Mouse (Mus musculus) lung, postnatal 0 days (tissue): ENCODE results near the gene Bcor. TPM values are rescaled to one million over a fixed set of nuclear protein-coding genes. Genes with fewer than 3 reads are reported as not detected.

Source experiments
- ATAC-seq: fragments of 200-750 bp; cut with Nextera tagmentation; 2 replicates; pipeline ENCODE4 v1.8.0; 2017; ENCODE audit warnings: moderate library complexity
- DNase-seq: peaks from one replicate; pipeline ENCODE4 v3.0.0-alpha.2; 2016; ENCODE audit warnings: low spot score
- H3K27ac ChIP-seq: fragments of 300-500 bp; sonication (generic); 2 replicates; pipeline ENCODE4 v1.5.1; 2014; ENCODE audit warnings: antibody characterized with exemption, mild to moderate bottlenecking, low read length, mixed read lengths
- H3K27me3 ChIP-seq: fragments of 300-500 bp; sonication (generic); replicated peaks from 2 replicates; pipeline ENCODE4 v1.6.1; 2014; ENCODE audit warnings: low read length, mixed read lengths; ENCODE audit not compliant: insufficient read depth
- H3K36me3 ChIP-seq: fragments of 300-500 bp; sonication (generic); 2 replicates; pipeline ENCODE4 v1.6.1; 2014; ENCODE audit warnings: low read length, mixed read lengths; ENCODE audit not compliant: insufficient read depth
- H3K4me1 ChIP-seq: fragments of 300-500 bp; sonication (generic); 2 replicates; pipeline ENCODE4 v1.6.1; 2014; ENCODE audit warnings: antibody characterized with exemption, low read depth, low read length, mixed read lengths; ENCODE audit not compliant: insufficient read depth
- H3K4me2 ChIP-seq: fragments of 300-500 bp; sonication (generic); replicated peaks from 2 replicates; pipeline ENCODE4 v1.6.1; 2014; ENCODE audit warnings: low read depth, mild to moderate bottlenecking, low read length, moderate library complexity, mixed read lengths
- H3K4me3 ChIP-seq: fragments of 300-500 bp; sonication (generic); 2 replicates; pipeline ENCODE4 v1.5.1; 2014; ENCODE audit warnings: low read depth, low read length
- H3K9ac ChIP-seq: fragments of 300-500 bp; sonication (generic); replicated peaks from 2 replicates; pipeline ENCODE4 v1.6.1; 2014; ENCODE audit warnings: low read depth, mild to moderate bottlenecking
- H3K9me3 ChIP-seq: fragments of 300-500 bp; sonication (generic); 2 replicates; pipeline ENCODE4 v1.6.1; 2016; ENCODE audit warnings: low read length, mixed read lengths
- CTCF ChIP-seq: IDR thresholded peaks from 2 replicates; pipeline ENCODE4 v1.5.1; 2016; ENCODE audit warnings: antibody characterized with exemption, mild to moderate bottlenecking
- EP300 ChIP-seq: IDR thresholded peaks from 2 replicates; pipeline ENCODE4 v1.6.1; 2016; ENCODE audit warnings: antibody characterized with exemption, mild to moderate bottlenecking, control low read depth
- WGBS: fragments of 180-500 bp; shearing (Covaris S2); extraction: QIAGEN DNeasy Blood & Tissue Kit; methylation state at CpG from one replicate; pipeline ENCODE4 v1.1.7; 2014; 5-methylcytosine and 5-hydroxymethylcytosine counted together
- polyA plus RNA-seq: library from polyadenylated mRNA; unstranded; fragments of >200 nt; fragmentation: Nextera tagmentation; extraction: Ambion mirVana; gene quantifications from 2 replicates; pipeline ENCODE4 v1.2.1, GENCODE M21; 2015

Bcor gene
- polyA plus RNA-seq, 1 experiment from 2014 or later = 8.2 TPM

- H3K27me3 ChIP-seq = no peaks in the 10 kb centered on the region
- WGBS = 2% methylated on average over 22 of the region's 22 CpGs
- no peak for DNase-seq
- peak overlapping the region; percentile 75 for H3K4me2 ChIP-seq
- no peaks in the 10 kb centered on the region for H3K36me3 ChIP-seq
- ATAC-seq = no peak
- H3K27ac ChIP-seq = no peak overlapping the region
- no peaks in the 10 kb centered on the region; the same call in 1 of the 2 replicates for H3K4me1 ChIP-seq
- peak overlapping the region; percentile 60 for H3K4me3 ChIP-seq
- H3K9me3 ChIP-seq = no peaks in the 10 kb centered on the region
- H3K9ac ChIP-seq = 0 out of 2 replicates have a peak overlapping the region, but pooled peaks have one; percentile 5
- TF ChIP-seq CTCF (no peak), EP300 (no peak)
Observed at GRCm38 (mm10) chrX:12077601-12077980, 82.6 kb downstream of the Bcor start.

GRCm38 (mm10) chrX:12076763-12077600 is 83.2 kb downstream of the Bcor start:
- no peaks in the 10 kb centered on the region; the same call in 1 of the 2 replicates for H3K4me1 ChIP-seq
- TF ChIP-seq CTCF = no peak
- no peak for TF ChIP-seq EP300
- peak; percentile 34 for ATAC-seq
- H3K4me2 ChIP-seq = peak overlapping the region; percentile 75
- 4% methylated on average over 42 of the region's 58 CpGs for WGBS
- H3K36me3 ChIP-seq = no peaks in the 10 kb centered on the region
- no peaks in the 10 kb centered on the region for H3K27me3 ChIP-seq
- no peaks in the 10 kb centered on the region for H3K9me3 ChIP-seq
- peak; percentile 82 for DNase-seq
- no peak overlapping the region for H3K27ac ChIP-seq
- peak overlapping the region; percentile 60 for H3K4me3 ChIP-seq
- 0 out of 2 replicates have a peak overlapping the region, but pooled peaks have one; percentile 5 for H3K9ac ChIP-seq

- H3K27me3 ChIP-seq = no peaks in the 10 kb centered on the region
- H3K27ac ChIP-seq = no peak overlapping the region
- 16% methylated on average over 6 of the region's 6 CpGs for WGBS
- ATAC-seq (no peak), DNase-seq (peak; percentile 27)
- no peaks in the 10 kb centered on the region for H3K9me3 ChIP-seq
- H3K36me3 ChIP-seq = no peaks in the 10 kb centered on the region
- H3K4me1 ChIP-seq = no peaks in the 10 kb centered on the region; the same call in 1 of the 2 replicates
- no peak overlapping the region for H3K4me2 ChIP-seq
- TF ChIP-seq CTCF (no peak), EP300 (no peak)
- H3K9ac ChIP-seq = no peak overlapping the region
- no peak overlapping the region for H3K4me3 ChIP-seq
Observed at GRCm38 (mm10) chrX:12072721-12073120, 87.4 kb downstream of the Bcor start.

- DNase-seq = peak; percentile 79
Observed at GRCm38 (mm10) chrX:12068978-12069724, 91.0 kb downstream of the Bcor start.

GRCm38 (mm10) chrX:12067851-12068510 is 92.2 kb downstream of the Bcor start:
- peak overlapping the region; percentile 26; the same call in 1 of the 2 replicates for H3K27ac ChIP-seq
- H3K9ac ChIP-seq = no peak overlapping the region
- no peaks in the 10 kb centered on the region for H3K27me3 ChIP-seq
- no peak overlapping the region for H3K4me3 ChIP-seq
- 0 out of 2 replicates have a peak, but pooled peaks have one; percentile 20 for TF ChIP-seq EP300
- TF ChIP-seq CTCF = no peak
- no peak for ATAC-seq
- no peaks in the 10 kb centered on the region; the same call in none of the 2 replicates for H3K4me1 ChIP-seq
- DNase-seq = peak; percentile 81
- no peaks in the 10 kb centered on the region for H3K36me3 ChIP-seq
- WGBS = 13% methylated on average over 18 of the region's 18 CpGs
- no peaks in the 10 kb centered on the region for H3K9me3 ChIP-seq
- 0 out of 2 replicates have a peak overlapping the region, but pooled peaks have one; percentile 25 for H3K4me2 ChIP-seq

More at GRCm38 (mm10) chrX:12068978-12069724, 91.0 kb downstream of the Bcor start:
- Histone ChIP-seq H3K4me2 (no peak overlapping the region), H3K9me3 (no peaks in the 10 kb centered on the region), H3K27ac (peak overlapping the region; percentile 26; the same call in 1 of the 2 replicates), H3K27me3 (no peaks in the 10 kb centered on the region), H3K4me1 (no peaks in the 10 kb centered on the region; the same call in none of the 2 replicates), H3K36me3 (no peaks in the 10 kb centered on the region), H3K9ac (no peak overlapping the region), H3K4me3 (no peak overlapping the region)
- WGBS = 12% methylated on average over 25 of the region's 26 CpGs
- TF ChIP-seq CTCF (peak; percentile 29; the same call in 1 of the 2 replicates), EP300 (no peak)
- ATAC-seq = peak; percentile 86
